In the genomic region with DNA sequence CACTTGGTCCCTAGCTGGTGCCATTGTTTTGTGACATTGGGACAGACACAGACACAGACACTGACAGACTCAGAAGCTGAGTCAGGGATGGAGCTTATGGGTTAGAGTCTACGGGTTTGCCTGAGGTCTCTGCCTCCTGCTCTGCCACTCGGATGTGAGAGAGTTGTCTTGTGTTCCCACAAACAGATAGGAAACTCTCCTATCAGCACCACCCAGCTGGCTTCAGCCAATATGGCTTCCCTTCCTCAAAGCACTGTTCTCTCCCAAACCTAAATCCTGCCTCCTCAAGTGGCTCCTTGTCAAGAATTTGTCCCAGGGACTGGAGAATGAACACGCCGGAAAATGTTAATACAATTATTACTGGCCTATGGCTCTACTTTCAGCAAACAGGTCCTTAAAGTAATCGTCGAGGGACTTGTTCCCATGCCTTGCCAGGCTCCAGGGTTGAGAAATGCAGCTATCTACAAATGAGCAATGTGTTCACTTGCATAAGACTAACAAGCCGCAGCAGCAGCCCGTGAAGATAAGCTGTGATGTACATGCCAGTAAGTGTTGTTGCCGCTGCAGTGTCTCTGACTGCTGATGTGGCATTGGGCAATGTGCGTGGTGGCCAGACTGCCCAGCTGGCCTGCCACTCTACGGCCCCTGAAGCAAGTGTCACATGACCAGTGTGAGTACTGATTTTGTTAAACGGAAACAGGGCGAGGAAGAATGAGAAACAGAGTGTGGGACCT, we compare ENCODE assay signal across 14 mouse cellular contexts. TPM values are rescaled to one million over a fixed set of nuclear protein-coding genes. Genes with fewer than 3 reads are reported as not detected.
DNase-seq lines count a peak whose midpoint lies in the region; ATAC-seq and TF ChIP-seq lines count a peak whose summit lies in the region.
"Had no signal": no experiment of that assay in that cellular context is flagged by ENCODE, and none has a peak within 500 bp of the region (broad histone marks: within the 10 kb centered on the region; RNA-seq: fewer than 3 reads in every experiment).

No protein-coding gene starts in this region.

- 0 out of 2 replicates have a peak, but pooled peaks cover 3% of the 10 kb centered on the region for H3K4me1 ChIP-seq in hindbrain, postnatal 0 days (ENCODE audit: insufficient read depth, low read length)
- peaks cover 17% of the 10 kb centered on the region for H3K4me1 ChIP-seq in hindbrain, embryonic 10.5 days (replicated peaks)
- H3K4me1 ChIP-seq in forebrain, embryonic 15.5 days: 0 out of 2 replicates have a peak, but pooled peaks cover 6% of the 10 kb centered on the region

- intact Hi-C loops in heart, postnatal 10 days (cut with DNase I): no loop called here

- no peaks in the 10 kb centered on the region for H3K27me3 ChIP-seq in hindbrain, postnatal 0 days (ENCODE audit: insufficient read depth, low read length)
- H3K27me3 ChIP-seq in hindbrain, embryonic 10.5 days (ENCODE audit: insufficient read depth, poor library complexity, severe bottlenecking): no peaks in the 10 kb centered on the region
- H3K27me3 ChIP-seq in forebrain, embryonic 15.5 days: no peaks in the 10 kb centered on the region

- H3K9ac ChIP-seq in hindbrain, postnatal 0 days (replicated peaks; ENCODE audit: low read length): no peak overlapping the region
- H3K9ac ChIP-seq in forebrain, embryonic 15.5 days (replicated peaks): no peak overlapping the region

- ATAC-seq in hindbrain, postnatal 0 days: peak; percentile 49; the same call in 1 of the 2 replicates
- no peak for ATAC-seq in forebrain, embryonic 15.5 days (replicated peaks)

- no peak overlapping the region for H3K27ac ChIP-seq in hindbrain, postnatal 0 days
- no peak overlapping the region for H3K27ac ChIP-seq in hindbrain, embryonic 10.5 days
- no peak overlapping the region for H3K27ac ChIP-seq in forebrain, embryonic 15.5 days (replicated peaks)

- H3K4me2 ChIP-seq in hindbrain, postnatal 0 days (ENCODE audit: low read depth, low read length): no peak overlapping the region
- H3K4me2 ChIP-seq in forebrain, embryonic 15.5 days (replicated peaks): no peak overlapping the region

- no peak overlapping the region for H3K4me3 ChIP-seq in hindbrain, postnatal 0 days (ENCODE audit: low read length)
- H3K4me3 ChIP-seq in hindbrain, embryonic 10.5 days: no peak overlapping the region
- H3K4me3 ChIP-seq in forebrain, embryonic 15.5 days: no peak overlapping the region
- H3K4me3 ChIP-seq: erythroblast, embryonic 14.5 days had no signal

- no peaks in the 10 kb centered on the region for H3K9me3 ChIP-seq in hindbrain, postnatal 0 days (ENCODE audit: low read length)
- H3K9me3 ChIP-seq in hindbrain, embryonic 10.5 days: no peaks in the 10 kb centered on the region
- no peaks in the 10 kb centered on the region for H3K9me3 ChIP-seq in forebrain, embryonic 15.5 days

- peak; percentile 22 for DNase-seq in hindbrain, postnatal 0 days (ENCODE audit: low spot score)
- DNase-seq in hindbrain, embryonic 10.5 days (ENCODE audit: low spot score): no peak
- DNase-seq in NIH3T3 (ENCODE audit: low read depth): peak; percentile 70
- peak; percentile 45 to 51 for DNase-seq in heart, postnatal 10 days
- peak; percentile 34 to 80 for DNase-seq in lung, postnatal 4 days
- DNase-seq in T-cell, adult 2 months (ENCODE audit: low spot score): no peak
- no peak for DNase-seq in kidney, postnatal 4 days
- DNase-seq: cerebellum, adult 11 months had no signal

- no peak for TF ChIP-seq CTCF in hindbrain, postnatal 0 days (IDR thresholded peaks at IDR 0.05; ENCODE audit: low read depth)

- 65% methylated on average over 13 of the region's 13 CpGs for WGBS in hindbrain, postnatal 0 days
- 82% methylated on average over 13 of the region's 13 CpGs for WGBS in hindbrain, embryonic 10.5 days
- 83% methylated on average over 13 of the region's 13 CpGs for WGBS in forebrain, embryonic 15.5 days

- no peaks in the 10 kb centered on the region for H3K36me3 ChIP-seq in hindbrain, postnatal 0 days (ENCODE audit: insufficient read depth, low read length)
- H3K36me3 ChIP-seq in hindbrain, embryonic 10.5 days: no peaks in the 10 kb centered on the region
- no peaks in the 10 kb centered on the region for H3K36me3 ChIP-seq in forebrain, embryonic 15.5 days

RNA-seq across cellular contexts. Expression of a gene that starts 33.6 kb away (rescaled TPM):
- 0.10 and 0.97 TPM in 2 replicates for total RNA-seq in hindbrain, postnatal 0 days (2014; rRNA removed)
- polyA plus RNA-seq in hindbrain, postnatal 0 days (2015; fragmentation: Nextera tagmentation; extraction: Ambion mirVana): 0.39 and 0.68 TPM in 2 replicates
- 0.12 and 0.22 TPM in 2 replicates for polyA plus RNA-seq in hindbrain, embryonic 10.5 days (2016; fragmentation: Nextera tagmentation; extraction: Ambion mirVana)
- under 1 TPM; 0.53 to 0.55 TPM for total RNA-seq in heart, postnatal 10 days (2021)
- polyA plus RNA-seq in forebrain, embryonic 15.5 days (2015; fragmentation: Nextera tagmentation; extraction: Ambion mirVana): 0.11 TPM in 1 of 2 replicates, not detected in the other
- total RNA-seq: ES-E14 had no signal

RNA-seq across cellular contexts. Expression of a gene that starts 50.7 kb away (rescaled TPM):
- total RNA-seq in hindbrain, postnatal 0 days (2014; rRNA removed): not detected in 2 replicates
- polyA plus RNA-seq in hindbrain, postnatal 0 days (2015; fragmentation: Nextera tagmentation; extraction: Ambion mirVana): not detected in 2 replicates
- polyA plus RNA-seq in hindbrain, embryonic 10.5 days (2016; fragmentation: Nextera tagmentation; extraction: Ambion mirVana): not detected in 2 replicates
- total RNA-seq in heart, postnatal 10 days (2021): 1 to 10 TPM; 6.9 to 7.5 TPM
- polyA plus RNA-seq in forebrain, embryonic 15.5 days (2015; fragmentation: Nextera tagmentation; extraction: Ambion mirVana): not detected in 2 replicates
- total RNA-seq: ES-E14; left cerebral cortex, postnatal 14 days had no signal
- polyA plus RNA-seq: erythroblast, embryonic 14.5 days; neural tube, embryonic 11.5 days; stomach, embryonic 14.5 days had no signal

Comparison
In these comparisons a context has a peak if more than half of its experiments do, and no peak if none do; other contexts are left out.
1. DNase-seq: peak in hindbrain, postnatal 0 days (single experiment), NIH3T3 (single experiment), heart, postnatal 10 days (2 of 2) and lung, postnatal 4 days (2 of 2); none in hindbrain, embryonic 10.5 days (single experiment), T-cell, adult 2 months (single experiment) and kidney, postnatal 4 days (0 of 2).